Mouse (Mus musculus): ENCODE results near the gene 4933405L10Rik. TPM values are rescaled to one million over a fixed set of nuclear protein-coding genes. Genes with fewer than 3 reads are reported as not detected.
A peak's percentile ranks its signal among the peaks of the same experiment; 100 is the strongest.

4933405L10Rik gene
- polyA plus RNA-seq, 1 experiment from 2014 or later = 0.25 TPM

GRCm38 (mm10) chr8:105757796-105758276 is 50.4 kb downstream of the 4933405L10Rik start:
- Histone ChIP-seq H3K36me3 (no peaks in the 10 kb centered on the region), H3K27ac (peak overlapping the region; percentile 72), H3K4me3 (replicated peaks) (peak overlapping the region; percentile 81), H3K27me3 (no peaks in the 10 kb centered on the region), H3K4me2 (peak overlapping the region; percentile 77), H3K9ac (replicated peaks) (peak overlapping the region; percentile 76), H3K9me3 (no peaks in the 10 kb centered on the region), H3K4me1 (replicated peaks) (peaks cover 9% of the 10 kb centered on the region; the same call in 1 of the 2 replicates)
- WGBS = 2% methylated on average over 12 of the region's 12 CpGs
- ATAC-seq (ENCODE audit: insufficient number of reproducible peaks, insufficient read depth, low FRiP score, low TSS enrichment, low read depth) = peak; percentile 30; the same call in 1 of the 2 replicates

DNA sequence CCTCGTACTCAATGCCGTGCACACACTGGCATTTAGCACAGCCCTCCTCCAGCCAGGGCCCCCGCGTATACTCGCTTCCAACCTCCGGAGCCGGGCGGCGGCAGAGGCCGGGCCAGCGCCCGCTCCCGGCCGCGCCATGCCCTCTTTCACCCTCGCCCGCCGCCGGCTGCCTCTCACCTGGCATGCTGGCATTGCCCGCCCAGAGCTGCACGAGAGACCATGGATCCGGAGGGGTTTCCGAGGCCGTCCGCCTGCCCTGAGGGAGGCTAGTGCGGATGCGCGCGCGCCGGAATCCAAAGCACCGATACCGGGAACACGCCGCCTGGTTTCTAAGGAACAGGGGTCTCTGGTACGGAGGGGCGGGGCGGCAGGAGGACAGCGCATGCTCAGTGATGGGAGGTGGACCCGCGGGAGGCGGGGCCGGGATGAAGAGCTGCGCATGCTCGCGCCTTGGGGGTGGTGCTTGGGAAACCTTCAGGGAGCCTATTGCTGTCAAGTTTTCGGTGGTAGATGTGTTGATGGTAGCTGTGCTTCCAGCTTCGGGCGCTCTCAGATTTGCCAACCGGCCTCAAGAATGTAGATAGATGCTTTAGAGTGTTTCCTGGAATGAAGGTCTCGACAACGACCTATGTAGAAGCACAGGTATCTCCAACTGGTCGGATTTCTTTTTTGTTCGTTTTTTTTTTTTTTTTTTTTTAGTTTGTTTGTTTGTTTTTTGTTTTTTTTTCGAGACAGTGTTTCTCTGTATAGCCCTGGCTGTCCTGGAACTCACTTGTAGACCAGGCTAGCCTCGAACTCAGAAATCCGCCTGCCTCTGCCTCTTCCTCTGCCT is 51.0 kb downstream of the 4933405L10Rik start, which contains the start of gene Gfod2:
TSS of gene Gfod2 (minus strand) at position 388 of the 832 bp plus-strand sequence.
- Histone ChIP-seq H3K4me2 (peak within 1 kb of the TSS; percentile 77), H3K27me3 (no peaks in the 10 kb centered on the region), H3K9me3 (no peaks in the 10 kb centered on the region), H3K9ac (replicated peaks) (peak within 1 kb of the TSS; percentile 76), H3K4me3 (replicated peaks) (peak within 1 kb of the TSS; percentile 81), H3K4me1 (replicated peaks) (peaks cover 9% of the 10 kb centered on the region; the same call in 1 of the 2 replicates), H3K36me3 (no peaks in the 10 kb centered on the region), H3K27ac (peak within 1 kb of the TSS; percentile 72)
- ATAC-seq (ENCODE audit: insufficient number of reproducible peaks, insufficient read depth, low FRiP score, low TSS enrichment, low read depth) = peak; percentile 96
- 4% methylated on average over 57 of the region's 57 CpGs for WGBS

Other genes with a start within 250 kb of the 4933405L10Rik start
- gene Tppp3, start 236.1 kb upstream of the 4933405L10Rik start, polyA plus RNA-seq (2016; fragmentation: Nextera tagmentation; extraction: Ambion mirVana) = 25.3 and 28.9 TPM in 2 replicates
- 34.8 and 36.9 TPM in 2 replicates for gene Zdhhc1, start 210.8 kb upstream of the 4933405L10Rik start, polyA plus RNA-seq (2016; fragmentation: Nextera tagmentation; extraction: Ambion mirVana)
- 28.2 and 30.6 TPM in 2 replicates for gene Hsd11b2, start 188.9 kb upstream of the 4933405L10Rik start, polyA plus RNA-seq (2016; fragmentation: Nextera tagmentation; extraction: Ambion mirVana)
- gene Atp6v0d1, start 141.6 kb upstream of the 4933405L10Rik start, polyA plus RNA-seq (2016; fragmentation: Nextera tagmentation; extraction: Ambion mirVana) = 60.5 and 61.5 TPM in 2 replicates
- gene Ripor1, start 102.4 kb upstream of the 4933405L10Rik start, polyA plus RNA-seq (2016; fragmentation: Nextera tagmentation; extraction: Ambion mirVana) = 11.3 and 16.8 TPM in 2 replicates
- gene Ctcf, start 71.1 kb upstream of the 4933405L10Rik start, polyA plus RNA-seq (2016; fragmentation: Nextera tagmentation; extraction: Ambion mirVana) = 149 and 160 TPM in 2 replicates
- 0.97 and 1.4 TPM in 2 replicates for gene Agrp, start 70.3 kb upstream of the 4933405L10Rik start, polyA plus RNA-seq (2016; fragmentation: Nextera tagmentation; extraction: Ambion mirVana)
- 0.58 and 0.59 TPM in 2 replicates for gene Carmil2, start 21.4 kb upstream of the 4933405L10Rik start, polyA plus RNA-seq (2016; fragmentation: Nextera tagmentation; extraction: Ambion mirVana)
- 75.3 and 76.7 TPM in 2 replicates for gene Acd, start 6.6 kb upstream of the 4933405L10Rik start, polyA plus RNA-seq (2016; fragmentation: Nextera tagmentation; extraction: Ambion mirVana)
- 14.6 and 16.1 TPM in 2 replicates for gene Pard6a, start 6.5 kb upstream of the 4933405L10Rik start, polyA plus RNA-seq (2016; fragmentation: Nextera tagmentation; extraction: Ambion mirVana)
- gene Enkd1, start 555 bp downstream of the 4933405L10Rik start, polyA plus RNA-seq (2016; fragmentation: Nextera tagmentation; extraction: Ambion mirVana) = 34.9 and 35.9 TPM in 2 replicates
- gene Gfod2, start 51.0 kb downstream of the 4933405L10Rik start, polyA plus RNA-seq (2016; fragmentation: Nextera tagmentation; extraction: Ambion mirVana) = 29.0 and 30.2 TPM in 2 replicates
- gene Ranbp10, start 119.7 kb downstream of the 4933405L10Rik start, polyA plus RNA-seq (2016; fragmentation: Nextera tagmentation; extraction: Ambion mirVana) = 14.9 and 17.2 TPM in 2 replicates
- gene Tsnaxip1, start 120.1 kb downstream of the 4933405L10Rik start, polyA plus RNA-seq (2016; fragmentation: Nextera tagmentation; extraction: Ambion mirVana) = 0.17 and 0.56 TPM in 2 replicates
- gene Cenpt, start 145.6 kb downstream of the 4933405L10Rik start, polyA plus RNA-seq (2016; fragmentation: Nextera tagmentation; extraction: Ambion mirVana) = 55.3 and 59.2 TPM in 2 replicates
- 85.6 and 96.3 TPM in 2 replicates for gene Thap11, start 147.5 kb downstream of the 4933405L10Rik start, polyA plus RNA-seq (2016; fragmentation: Nextera tagmentation; extraction: Ambion mirVana)
- 253 and 266 TPM in 2 replicates for gene Nutf2, start 152.9 kb downstream of the 4933405L10Rik start, polyA plus RNA-seq (2016; fragmentation: Nextera tagmentation; extraction: Ambion mirVana)
- gene Edc4, start 173.2 kb downstream of the 4933405L10Rik start, polyA plus RNA-seq (2016; fragmentation: Nextera tagmentation; extraction: Ambion mirVana) = 72.0 and 75.7 TPM in 2 replicates
- 0.38 and 0.77 TPM in 2 replicates for gene Nrn1l, start 185.9 kb downstream of the 4933405L10Rik start, polyA plus RNA-seq (2016; fragmentation: Nextera tagmentation; extraction: Ambion mirVana)
- 43.0 and 48.2 TPM in 2 replicates for gene Pskh1, start 192.8 kb downstream of the 4933405L10Rik start, polyA plus RNA-seq (2016; fragmentation: Nextera tagmentation; extraction: Ambion mirVana)
- gene Ctrl, start 226.2 kb downstream of the 4933405L10Rik start, polyA plus RNA-seq (2016; fragmentation: Nextera tagmentation; extraction: Ambion mirVana) = 1.3 and 1.6 TPM in 2 replicates
- gene Psmb10, start 230.8 kb downstream of the 4933405L10Rik start, polyA plus RNA-seq (2016; fragmentation: Nextera tagmentation; extraction: Ambion mirVana) = 24.1 and 26.9 TPM in 2 replicates
- gene Lcat, start 235.7 kb downstream of the 4933405L10Rik start, polyA plus RNA-seq (2016; fragmentation: Nextera tagmentation; extraction: Ambion mirVana) = 2.2 and 2.3 TPM in 2 replicates

All from limb, embryonic 12.5 days (tissue).